Mouse (Mus musculus) hindbrain, postnatal 0 days (tissue): ENCODE measurements around the gene Notch1. TPM values are rescaled to one million over a fixed set of nuclear protein-coding genes. Genes with fewer than 3 reads are reported as not detected.

Experiments used
- ATAC-seq: fragments of 200-750 bp; cut with Nextera tagmentation; 2 replicates; pipeline ENCODE4 v1.8.0; 2017; ENCODE audit warnings: mild to moderate bottlenecking, moderate TSS enrichment, moderate library complexity
- DNase-seq: peaks from one replicate; pipeline ENCODE4 v3.0.0-alpha.2; 2015; ENCODE audit warnings: low spot score
- H3K27ac ChIP-seq: fragments of 300-500 bp; sonication (generic); 2 replicates; pipeline ENCODE4 v1.5.1; 2014; ENCODE audit warnings: mild to moderate bottlenecking
- H3K27me3 ChIP-seq: fragments of 300-500 bp; sonication (generic); 2 replicates; pipeline ENCODE4 v1.6.1; 2014; ENCODE audit warnings: low read length, mixed read lengths; ENCODE audit not compliant: insufficient read depth
- H3K36me3 ChIP-seq: fragments of 300-500 bp; sonication (generic); 2 replicates; pipeline ENCODE4 v1.6.1; 2014; ENCODE audit warnings: low read length, mixed read lengths; ENCODE audit not compliant: insufficient read depth
- H3K4me1 ChIP-seq: fragments of 300-500 bp; sonication (generic); 2 replicates; pipeline ENCODE4 v1.6.1; 2014; ENCODE audit warnings: antibody characterized with exemption, low read length, mixed read lengths; ENCODE audit not compliant: insufficient read depth
- H3K4me2 ChIP-seq: fragments of 300-500 bp; sonication (generic); 2 replicates; pipeline ENCODE4 v1.6.1; 2014; ENCODE audit warnings: low read depth, mild to moderate bottlenecking, low read length, moderate library complexity, mixed read lengths
- H3K4me3 ChIP-seq: fragments of 300-500 bp; sonication (generic); 2 replicates; pipeline ENCODE4 v1.5.1; 2014; ENCODE audit warnings: low read length
- H3K9ac ChIP-seq: fragments of 300-500 bp; sonication (generic); replicated peaks from 2 replicates; pipeline ENCODE4 v1.6.1; 2014; ENCODE audit warnings: mild to moderate bottlenecking, low read length, moderate library complexity, mixed read lengths
- H3K9me3 ChIP-seq: fragments of 300-500 bp; sonication (generic); 2 replicates; pipeline ENCODE4 v1.6.1; 2016; ENCODE audit warnings: low read length, mixed read lengths
- CTCF ChIP-seq: IDR thresholded peaks from 2 replicates; pipeline ENCODE4 v1.5.1; 2016; ENCODE audit warnings: antibody characterized with exemption, control low read depth, low read depth
- WGBS: fragments of 180-500 bp; shearing (Covaris S2); extraction: QIAGEN DNeasy Blood & Tissue Kit; methylation state at CpG from one replicate; pipeline ENCODE4 v1.1.7; 2014; 5-methylcytosine and 5-hydroxymethylcytosine counted together
- polyA plus RNA-seq: library from polyadenylated mRNA; unstranded; fragments of >200 nt; fragmentation: Nextera tagmentation; extraction: Ambion mirVana; gene quantifications from 2 replicates; pipeline ENCODE4 v1.2.1, GENCODE M21; 2015
- total RNA-seq: library from RNA; depleted of rRNA; stranded (reverse); fragments of >200 nt; gene quantifications from 2 replicates; pipeline ENCODE4 v1.2.3, GENCODE M21; 2014

Notch1 gene
- total and polyA plus RNA-seq, 2 experiments from 2014 or later, result 10.0 to 75.9 TPM

DNA sequence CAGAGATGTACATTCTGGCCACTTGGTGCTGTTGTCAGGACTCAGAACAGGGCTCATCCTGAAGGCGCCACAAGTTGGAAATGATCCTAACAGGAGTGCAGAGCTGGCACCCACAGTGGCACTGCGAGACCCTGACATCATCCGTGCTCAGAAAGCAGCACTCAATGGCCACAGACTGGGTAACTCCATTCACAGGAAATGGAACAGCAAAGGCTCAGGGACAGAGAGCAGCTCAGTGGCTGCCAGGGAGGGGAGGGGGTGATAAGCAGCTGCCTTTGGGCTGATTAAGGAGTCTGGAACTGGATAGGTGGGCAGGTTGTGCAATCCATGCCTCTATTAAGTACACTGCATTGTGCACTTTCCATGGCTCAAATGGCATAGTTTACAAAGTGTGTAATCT lies 20.0 kb downstream of the Notch1 start:
- Histone ChIP-seq H3K4me1 (peaks cover 52% of the 10 kb centered on the region), H3K4me3 (no peak overlapping the region), H3K9ac (no peak overlapping the region), H3K4me2 (no peak overlapping the region), H3K36me3 (no peaks in the 10 kb centered on the region), H3K27me3 (no peaks in the 10 kb centered on the region), H3K27ac (peak overlapping the region; percentile 51; the same call in 1 of the 2 replicates), H3K9me3 (no peaks in the 10 kb centered on the region)
- DNase-seq (peak; percentile 35), ATAC-seq (no peak)
- 50% methylated on average over 3 of the region's 3 CpGs for WGBS
- no peak for TF ChIP-seq CTCF

DNA sequence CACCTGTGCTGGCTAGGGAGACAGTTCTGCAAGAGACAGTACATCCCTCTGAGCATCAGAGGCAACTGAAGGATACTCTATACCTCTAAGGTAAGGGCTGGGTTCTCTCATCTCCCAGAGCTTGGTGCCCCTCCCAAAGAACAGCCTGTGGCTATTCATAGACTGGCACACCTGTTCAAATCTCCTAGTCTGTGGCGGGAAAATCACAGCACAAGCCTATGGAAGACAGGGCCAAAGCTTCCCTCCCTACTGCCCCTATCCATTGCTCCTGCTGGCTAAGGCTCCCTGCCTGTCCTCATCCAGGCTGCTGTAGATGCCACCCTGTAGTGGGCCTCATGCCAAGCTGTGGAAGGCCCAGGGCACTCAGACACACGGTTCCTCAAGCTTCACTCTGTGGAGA lies 20.8 kb downstream of the Notch1 start:
- H3K4me2 ChIP-seq, result no peak overlapping the region
- H3K4me1 ChIP-seq, result peaks cover 55% of the 10 kb centered on the region
- no peak for ATAC-seq
- WGBS, result 41% methylated on average over 2 of the region's 2 CpGs
- H3K9ac ChIP-seq, result no peak overlapping the region
- H3K27me3 ChIP-seq, result no peaks in the 10 kb centered on the region
- DNase-seq, result peak; percentile 8
- no peak for TF ChIP-seq CTCF
- no peaks in the 10 kb centered on the region for H3K9me3 ChIP-seq
- H3K27ac ChIP-seq, result peak overlapping the region; percentile 51; the same call in 1 of the 2 replicates
- no peak overlapping the region for H3K4me3 ChIP-seq
- no peaks in the 10 kb centered on the region for H3K36me3 ChIP-seq

DNA sequence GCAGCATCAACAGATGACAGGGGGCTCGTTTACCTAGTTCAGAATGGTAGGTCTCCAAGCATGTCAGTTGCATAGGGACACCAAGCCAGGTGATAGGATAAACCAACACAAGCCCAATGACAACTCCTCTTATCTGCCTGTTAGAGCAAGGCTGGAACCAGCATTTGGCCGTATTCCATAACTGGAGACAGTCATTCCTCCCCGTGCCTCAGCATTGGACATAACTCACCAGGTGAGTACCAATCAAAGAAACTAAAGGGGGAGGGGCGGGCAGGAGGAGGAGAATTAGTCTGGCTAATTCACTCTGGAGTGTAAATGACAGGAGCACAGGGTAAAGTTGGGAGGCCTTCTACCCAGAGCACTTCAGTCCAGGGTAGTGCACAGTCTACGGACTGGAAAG lies 21.5 kb downstream of the Notch1 start:
- Histone ChIP-seq H3K4me1 (peaks cover 55% of the 10 kb centered on the region), H3K27ac (peak overlapping the region; percentile 23; the same call in 1 of the 2 replicates), H3K36me3 (no peaks in the 10 kb centered on the region), H3K4me2 (no peak overlapping the region), H3K9me3 (no peaks in the 10 kb centered on the region), H3K27me3 (no peaks in the 10 kb centered on the region), H3K9ac (no peak overlapping the region), H3K4me3 (no peak overlapping the region)
- no peak for DNase-seq
- ATAC-seq, result no peak
- WGBS, result 65% methylated on average over 5 of the region's 5 CpGs
- no peak for TF ChIP-seq CTCF

DNA sequence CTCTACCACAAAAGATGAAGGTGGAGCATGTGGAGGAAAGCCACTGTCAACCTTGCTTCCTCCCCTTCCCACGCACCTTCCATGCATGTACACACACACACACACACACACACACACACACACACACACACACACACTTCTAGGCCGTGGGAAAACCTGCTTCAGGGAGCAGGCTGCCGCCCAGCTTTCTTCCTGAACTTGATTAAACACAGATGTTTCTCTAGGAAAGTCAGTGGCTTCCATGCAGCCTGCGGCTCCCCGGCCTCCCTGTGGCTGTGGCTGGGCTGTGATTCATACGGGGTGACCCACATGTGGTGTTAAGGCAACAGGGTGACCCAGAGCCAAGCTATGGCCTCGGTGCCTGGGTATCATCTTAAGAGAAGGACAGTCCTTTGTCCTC lies 22.1 kb downstream of the Notch1 start:
- Histone ChIP-seq H3K4me3 (no peak overlapping the region), H3K9ac (no peak overlapping the region), H3K27ac (peak overlapping the region; percentile 72), H3K4me1 (peaks cover 52% of the 10 kb centered on the region), H3K36me3 (no peaks in the 10 kb centered on the region), H3K4me2 (0 out of 2 replicates have a peak overlapping the region, but pooled peaks have one; percentile 22), H3K27me3 (no peaks in the 10 kb centered on the region), H3K9me3 (no peaks in the 10 kb centered on the region)
- 50% methylated on average over 7 of the region's 7 CpGs for WGBS
- DNase-seq, result no peak
- no peak for ATAC-seq
- no peak for TF ChIP-seq CTCF

DNA sequence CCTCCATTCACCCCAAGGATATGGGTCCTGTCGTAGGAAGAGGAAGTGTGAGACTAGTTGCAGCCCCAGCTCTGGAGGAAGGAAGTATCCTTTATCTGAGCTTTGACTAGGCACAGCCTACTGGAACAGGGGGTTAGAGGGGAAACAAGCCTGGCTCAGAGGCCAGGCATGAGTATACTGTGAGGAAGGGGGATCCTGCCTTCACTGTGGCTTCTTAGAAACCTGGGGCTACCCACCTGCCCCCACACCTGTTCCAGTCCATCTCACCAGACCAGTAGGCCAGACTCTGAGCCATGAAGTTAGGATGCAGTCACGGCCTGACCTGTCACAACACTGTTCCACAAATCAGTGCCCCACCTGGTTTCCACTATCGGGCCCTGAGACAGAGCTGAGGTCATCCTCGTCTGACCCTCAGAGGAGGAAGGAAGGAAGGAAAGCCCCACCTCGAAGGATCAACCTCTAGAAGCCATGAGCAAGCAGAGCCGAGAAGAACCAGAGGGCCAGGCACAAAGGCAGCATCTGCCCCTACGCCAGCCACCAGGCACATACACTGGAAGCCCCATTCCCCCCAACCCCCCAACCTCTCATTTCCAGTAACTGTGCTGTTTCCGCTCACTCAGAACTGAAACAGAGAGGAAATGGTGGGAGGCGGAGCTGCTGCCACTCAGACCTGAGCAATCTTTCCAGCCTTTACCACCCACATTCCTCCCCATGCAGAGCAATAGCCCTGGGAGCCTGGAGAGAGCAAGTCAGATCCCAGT lies 23.3 kb downstream of the Notch1 start:
- Histone ChIP-seq H3K9me3 (no peaks in the 10 kb centered on the region), H3K36me3 (no peaks in the 10 kb centered on the region), H3K9ac (no peak overlapping the region), H3K27ac (peak overlapping the region; percentile 72), H3K27me3 (no peaks in the 10 kb centered on the region), H3K4me1 (peaks cover 54% of the 10 kb centered on the region), H3K4me3 (no peak overlapping the region), H3K4me2 (peak overlapping the region; percentile 22; the same call in 1 of the 2 replicates)
- ATAC-seq, result no peak
- no peak for TF ChIP-seq CTCF
- no peak for DNase-seq
- 31% methylated on average over 9 of the region's 9 CpGs for WGBS

DNA sequence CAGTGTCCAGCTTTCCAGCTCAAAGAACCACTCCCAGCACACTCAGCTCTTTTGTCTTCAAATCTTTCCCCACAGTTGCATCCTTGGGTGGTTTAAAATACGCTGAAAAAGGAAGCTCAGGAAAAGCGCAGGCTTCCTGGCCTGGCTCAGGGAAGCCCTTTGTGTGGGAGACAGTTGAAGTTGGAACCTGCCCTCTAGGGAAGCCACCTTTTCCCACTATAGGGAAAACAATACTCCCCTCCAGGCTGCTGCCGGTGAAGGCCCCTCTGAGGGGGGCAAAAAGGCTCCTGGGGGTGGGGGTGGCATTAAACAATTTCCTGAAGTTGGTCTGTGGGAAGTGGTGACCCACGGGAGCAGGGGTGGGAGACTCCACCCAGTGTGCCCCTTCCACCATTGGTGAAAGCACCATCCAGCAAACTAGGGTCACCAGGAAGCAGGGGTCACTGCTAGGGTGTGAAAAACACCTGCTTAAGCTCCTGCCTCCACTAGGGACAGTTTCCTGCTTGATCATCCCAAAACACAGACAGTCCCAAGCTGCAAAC lies 25.6 kb downstream of the Notch1 start:
- Histone ChIP-seq H3K27ac (peak overlapping the region; percentile 72; the same call in 1 of the 2 replicates), H3K9ac (0 out of 2 replicates have a peak overlapping the region, but pooled peaks have one; percentile 3), H3K4me2 (no peak overlapping the region), H3K27me3 (no peaks in the 10 kb centered on the region), H3K9me3 (no peaks in the 10 kb centered on the region), H3K36me3 (no peaks in the 10 kb centered on the region), H3K4me1 (peaks cover 61% of the 10 kb centered on the region), H3K4me3 (no peak overlapping the region)
- ATAC-seq (no peak), DNase-seq (no peak)
- TF ChIP-seq CTCF, result no peak
- 26% methylated on average over 4 of the region's 4 CpGs for WGBS
